Mouse (Mus musculus) kidney, adult 2 months (tissue): ENCODE measurements at regions not wholly inside any gene's neighbourhood (a gene's known extent, or its start where the extent isn't known, plus 50 kb on each side); places are given as distances from the start of the nearest gene placed in this dataset.

ENCODE experiments used
- CTCF ChIP-seq: fragments of 200-500 bp; conservative IDR thresholded peaks from 2 replicates; pipeline ENCODE4 v1.5.1; 2011; ENCODE audit warnings: low read depth, mild to moderate bottlenecking, control low read depth, low read length, moderate library complexity, mixed read lengths; ENCODE audit not compliant: insufficient read depth, insufficient read length
- POLR2A ChIP-seq: fragments of 200-500 bp; IDR thresholded peaks from one replicate; pipeline ENCODE4 v1.6.1; 2011; ENCODE audit warnings: low read depth, low read length, control low read depth

DNA sequence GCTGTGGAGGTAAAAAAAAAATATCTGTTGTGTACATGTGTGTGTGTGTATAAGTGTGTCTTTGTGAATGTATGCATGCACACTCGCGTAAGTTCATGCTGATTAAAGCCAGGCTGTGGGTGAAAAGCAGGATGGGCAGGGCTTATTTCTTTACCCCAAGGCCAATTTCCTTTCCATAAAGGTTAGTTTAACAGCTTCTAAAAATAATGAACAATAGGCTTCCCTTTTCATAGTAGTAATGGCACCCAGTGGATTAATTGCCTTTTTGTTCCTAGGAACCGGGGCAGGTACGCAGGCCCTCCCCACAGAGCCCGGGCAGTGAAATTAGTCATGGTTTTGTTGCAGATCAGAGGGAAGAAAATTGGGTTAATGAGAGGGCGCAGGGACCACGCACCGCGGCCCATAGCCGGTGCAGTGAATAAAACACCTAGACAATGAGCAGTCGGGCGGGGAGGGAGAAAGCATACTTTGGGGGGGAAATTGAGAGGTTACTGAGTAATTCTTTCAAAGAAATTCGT is 110.1 kb upstream of the Nmur2 start:
- TF ChIP-seq CTCF, result no peak
- no peak for TF ChIP-seq POLR2A
